Mouse (Mus musculus) liver, embryonic 14.5 days (tissue): ENCODE results near the gene Taar8b. TPM values are rescaled to one million over a fixed set of nuclear protein-coding genes. Genes with fewer than 3 reads are reported as not detected.
A peak's percentile ranks its signal among the peaks of the same experiment; 100 is the strongest.
"Not testable (repeated sequence)": the region's sequence is repeated elsewhere in the genome, so short reads cannot be mapped to it uniquely, and the experiment has no call there.

Source experiments
- ATAC-seq: fragments of 200-750 bp; cut with Nextera tagmentation; 2 replicates; pipeline ENCODE4 v1.8.0; 2017; ENCODE audit warnings: moderate number of reproducible peaks, mild to moderate bottlenecking, moderate library complexity; ENCODE audit not compliant: insufficient read depth
- DNase-seq, 3 experiments: peaks; one replicate each; pipeline ENCODE4 v3.0.0-alpha.2; 2012 to 2013; ENCODE audit warnings: low read depth in 3 of 3, low spot score in 3 of 3
- H3K27ac ChIP-seq: fragments of 300-500 bp; sonication (generic); 2 replicates; pipeline ENCODE4 v1.5.1; 2014; ENCODE audit warnings: moderate library complexity, mild to moderate bottlenecking, control low read depth, inconsistent platforms
- H3K27me3 ChIP-seq: fragments of 300-500 bp; sonication (generic); 2 replicates; pipeline ENCODE4 v1.6.1; 2014; ENCODE audit warnings: mild to moderate bottlenecking, low read length, moderate library complexity; ENCODE audit not compliant: control insufficient read depth, insufficient read depth
- H3K36me3 ChIP-seq: fragments of 300-500 bp; sonication (generic); replicated peaks from 2 replicates; pipeline ENCODE4 v1.6.1; 2014; ENCODE audit warnings: low read depth; ENCODE audit not compliant: control insufficient read depth, insufficient read depth
- H3K4me1 ChIP-seq, 2 experiments: fragments of 200-500 bp in 1 of 2; fragments of 300-500 bp in 1 of 2; sonication (generic) in 1 of 2; replicated peaks; 2 replicates each; pipeline ENCODE4 v1.6.1; 2012 to 2014; ENCODE audit warnings: antibody characterized with exemption in 1 of 2, inconsistent platforms in 1 of 2, low read length in 1 of 2; ENCODE audit not compliant: control insufficient read depth in 2 of 2, insufficient read depth in 2 of 2
- H3K4me2 ChIP-seq: fragments of 300-500 bp; sonication (generic); 2 replicates; pipeline ENCODE4 v1.6.1; 2014; ENCODE audit warnings: low read depth, mild to moderate bottlenecking, control low read depth, moderate library complexity
- H3K4me3 ChIP-seq, 2 experiments: fragments of 200-500 bp in 1 of 2; fragments of 300-500 bp in 1 of 2; sonication (generic) in 1 of 2; 2 replicates each; pipeline ENCODE4 v1.5.1; 2012 to 2014; ENCODE audit warnings: low read depth in 2 of 2, low read length in 2 of 2, mild to moderate bottlenecking in 2 of 2, control low read depth in 1 of 2, inconsistent platforms in 1 of 2, moderate library complexity in 1 of 2; ENCODE audit not compliant: insufficient read depth in 1 of 2
- H3K9ac ChIP-seq: fragments of 300-500 bp; sonication (generic); replicated peaks from 2 replicates; pipeline ENCODE4 v1.6.1; 2014; ENCODE audit warnings: mild to moderate bottlenecking, control low read depth, moderate library complexity
- H3K9me3 ChIP-seq: fragments of 300-500 bp; sonication (generic); 2 replicates; pipeline ENCODE4 v1.6.1; 2016; ENCODE audit warnings: low read length, mixed read lengths; ENCODE audit not compliant: control insufficient read depth
- CTCF ChIP-seq: IDR thresholded peaks from 2 replicates; pipeline ENCODE4 v1.5.1; 2016; ENCODE audit warnings: antibody characterized with exemption, low read depth, control low read depth
- EP300 ChIP-seq: IDR thresholded peaks from 2 replicates; pipeline ENCODE4 v1.6.1; 2016; ENCODE audit warnings: antibody characterized with exemption, low read depth
- WGBS: fragments of 180-500 bp; shearing (Covaris S2); extraction: QIAGEN DNeasy Blood & Tissue Kit; methylation state at CpG from one replicate; pipeline ENCODE4 v1.1.7; 2014; ENCODE audit not compliant: insufficient replicate concordance; 5-methylcytosine and 5-hydroxymethylcytosine counted together
- polyA plus RNA-seq, 2 experiments: library from polyadenylated mRNA; depleted of rRNA in 1 of 2; stranded (reverse) in 1 of 2; unstranded in 1 of 2; fragments of >200 nt; fragmentation: Nextera tagmentation in 1 of 2; extraction: Ambion mirVana in 1 of 2; gene quantifications; 2 replicates each; pipeline versions ENCODE4 v1.2.1 to v1.2.3; 2012 to 2014

The Taar8b gene
- polyA plus RNA-seq, 2 experiments = not detected

GRCm38 (mm10) chr10:24097010-24097409, 4.9 kb upstream of the Taar8b start:
- not testable (repeated sequence) for H3K27me3 ChIP-seq, H3K4me1 ChIP-seq, H3K36me3 ChIP-seq, H3K27ac ChIP-seq, H3K9ac ChIP-seq, DNase-seq, H3K4me2 ChIP-seq, H3K4me3 ChIP-seq, H3K9me3 ChIP-seq
- 50% methylated on average over 2 of the region's 2 CpGs for WGBS
- peak; percentile 31; the same call in 1 of the 2 replicates for ATAC-seq

GRCm38 (mm10) chr10:24087168-24087567, 4.9 kb downstream of the Taar8b start:
- Histone ChIP-seq H3K4me3 (no peak overlapping the region), H3K36me3 (no peaks in the 10 kb centered on the region), H3K9me3 (no peaks in the 10 kb centered on the region), H3K27me3 (no peaks in the 10 kb centered on the region), H3K9ac (no peak overlapping the region), H3K27ac (no peak overlapping the region), H3K4me2 (no peak overlapping the region), H3K4me1 (peaks cover 0 to 9% of the 10 kb centered on the region in 2 experiments; a peak in 2 of 4 replicates)
- 51% methylated on average over 2 of the region's 2 CpGs for WGBS
- ATAC-seq (no peak), DNase-seq (no peak)
- TF ChIP-seq CTCF (no peak), EP300 (no peak)

DNA sequence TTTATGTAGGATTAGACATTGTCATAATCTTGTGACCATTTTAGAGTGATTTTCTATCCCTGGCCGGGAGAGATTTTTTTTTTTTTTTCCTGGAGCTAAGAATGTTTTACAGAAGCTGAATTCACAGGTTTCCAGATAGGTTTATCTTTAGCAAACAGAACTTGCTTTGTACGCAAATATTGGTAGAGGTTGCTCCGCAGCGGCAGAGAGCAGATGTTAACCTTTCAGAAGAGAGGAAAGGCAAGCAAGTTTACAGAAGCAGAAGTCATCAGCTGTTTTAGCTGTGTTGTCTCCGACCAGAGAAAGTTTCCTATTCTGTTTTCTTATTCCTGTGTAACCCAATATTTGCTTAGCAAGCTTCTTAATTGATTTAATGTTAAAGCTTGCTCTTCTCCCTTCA, 5.5 kb downstream of the Taar8b start:
- Histone ChIP-seq H3K27me3 (no peaks in the 10 kb centered on the region), H3K9ac (no peak overlapping the region), H3K4me2 (no peak overlapping the region), H3K36me3 (no peaks in the 10 kb centered on the region), H3K9me3 (no peaks in the 10 kb centered on the region), H3K4me3 (no peak overlapping the region), H3K27ac (no peak overlapping the region), H3K4me1 (peaks cover 0 to 9% of the 10 kb centered on the region in 2 experiments; a peak in 2 of 4 replicates)
- ATAC-seq (no peak), DNase-seq (no peak)
- TF ChIP-seq EP300 (no peak), CTCF (no peak)
- 34% methylated on average over 5 of the region's 5 CpGs for WGBS

DNA sequence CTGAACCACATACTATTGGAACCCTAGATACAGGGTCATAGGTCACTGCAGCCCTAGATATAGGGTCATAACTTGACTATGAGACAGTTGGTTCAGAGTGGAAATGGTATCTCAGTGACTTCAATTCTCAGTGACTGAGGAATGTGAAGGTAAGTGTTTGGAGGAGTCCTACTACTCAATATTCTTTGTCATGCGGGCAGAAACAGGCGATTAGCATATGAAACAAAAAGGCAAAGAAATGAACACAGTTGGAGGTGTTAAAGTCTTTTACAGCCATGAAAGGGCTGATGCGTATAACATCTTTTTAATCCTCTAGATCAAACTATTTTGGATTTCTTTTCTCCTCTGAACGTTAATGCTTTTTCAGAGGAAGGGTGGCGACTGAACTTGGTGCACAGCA, 6.2 kb downstream of the Taar8b start:
- Histone ChIP-seq H3K4me1 (peaks cover 0 to 9% of the 10 kb centered on the region in 2 experiments; a peak in 2 of 4 replicates), H3K4me2 (no peak overlapping the region), H3K36me3 (no peaks in the 10 kb centered on the region), H3K27ac (no peak overlapping the region), H3K27me3 (no peaks in the 10 kb centered on the region), H3K9ac (no peak overlapping the region), H3K9me3 (no peaks in the 10 kb centered on the region), H3K4me3 (no peak overlapping the region)
- ATAC-seq = no peak
- no peak for DNase-seq
- TF ChIP-seq CTCF (no peak), EP300 (no peak)
- WGBS = 60% methylated on average over 5 of the region's 5 CpGs

DNA sequence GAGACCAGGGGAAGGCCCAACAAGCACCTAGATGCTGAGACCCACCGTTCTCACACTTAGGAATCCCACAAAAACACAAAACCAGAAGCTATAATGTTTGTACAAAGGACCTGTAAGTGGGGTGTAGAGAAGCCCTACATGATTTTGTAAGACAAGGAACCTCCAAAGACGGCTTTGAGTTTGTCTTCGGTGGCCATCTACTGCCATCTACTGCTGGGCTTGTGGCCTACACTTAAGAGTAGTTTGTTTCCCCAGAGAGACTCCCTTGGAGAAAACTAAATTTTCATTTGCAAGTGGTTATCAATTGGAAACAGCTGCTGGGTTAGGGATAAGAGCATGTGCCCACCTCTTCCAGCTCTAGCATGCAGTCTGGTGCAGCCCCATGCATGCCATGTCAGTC, 11.9 kb downstream of the Taar8b start:
- Histone ChIP-seq H3K4me2 (no peak overlapping the region), H3K9me3 (no peaks in the 10 kb centered on the region), H3K4me3 (no peak overlapping the region), H3K27me3 (no peaks in the 10 kb centered on the region), H3K4me1 (0 out of 4 replicates have a peak, but pooled peaks cover 0 to under 1% of the 10 kb centered on the region in 2 experiments), H3K27ac (no peak overlapping the region), H3K9ac (no peak overlapping the region), H3K36me3 (no peaks in the 10 kb centered on the region)
- peak; percentile 51 for TF ChIP-seq CTCF
- TF ChIP-seq EP300 = no peak
- WGBS = 37% methylated on average over 3 of the region's 3 CpGs
- ATAC-seq (0 out of 2 replicates have a peak, but pooled peaks have one; percentile 11), DNase-seq (peak in 1 of 3 experiments; percentile 9)

DNA sequence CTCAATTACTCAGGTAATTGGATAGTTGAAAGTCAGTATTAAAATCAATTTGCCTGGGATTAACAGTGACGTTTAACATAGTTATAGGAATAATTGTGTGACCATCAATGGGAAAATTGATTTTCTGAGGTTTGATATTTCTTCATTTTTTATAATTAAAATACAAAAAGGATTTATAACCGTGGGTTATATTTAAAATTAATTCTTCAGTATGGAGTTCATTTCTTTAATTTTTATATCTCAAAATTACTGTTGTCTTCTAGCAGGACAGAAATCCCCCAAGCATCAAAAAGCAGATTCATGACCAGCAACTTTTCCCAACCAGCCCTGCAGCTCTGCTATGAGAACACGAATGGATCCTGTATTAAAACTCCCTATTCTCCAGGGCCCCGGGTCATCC, 15.9 kb downstream of the Taar8b start, which contains the start of gene Taar8a:
Taar8a (plus strand) TSS at position 301 of the 400 bp plus-strand sequence.
- H3K9me3 ChIP-seq, H3K4me2 ChIP-seq, DNase-seq, H3K27ac ChIP-seq, ATAC-seq, H3K4me3 ChIP-seq, H3K9ac ChIP-seq, H3K4me1 ChIP-seq, H3K36me3 ChIP-seq, H3K27me3 ChIP-seq: not testable (repeated sequence)
- 57% methylated on average over 2 of the region's 4 CpGs for WGBS

- not testable (repeated sequence) for H3K36me3 ChIP-seq, H3K4me2 ChIP-seq, H3K27ac ChIP-seq, DNase-seq, ATAC-seq, H3K9ac ChIP-seq, H3K27me3 ChIP-seq, H3K9me3 ChIP-seq, H3K4me1 ChIP-seq, H3K4me3 ChIP-seq
- 39% methylated on average over 2 of the region's 2 CpGs for WGBS
Observed at GRCm38 (mm10) chr10:24074751-24075150, 17.3 kb downstream of the Taar8b start.
